Mouse (Mus musculus): Measurements from ENCODE around the gene Sstr5.

The Sstr5 gene

GRCm38 (mm10) chr17:25497013-25497412 is at the start of gene Sstr5:
TSS of gene Sstr5 (minus strand) at chr17:25497288.
- no peak for DNase-seq

- DNase-seq, result no peak
Measured at GRCm38 (mm10) chr17:25541768-25542167, 44.7 kb upstream of the Sstr5 start.

DNA sequence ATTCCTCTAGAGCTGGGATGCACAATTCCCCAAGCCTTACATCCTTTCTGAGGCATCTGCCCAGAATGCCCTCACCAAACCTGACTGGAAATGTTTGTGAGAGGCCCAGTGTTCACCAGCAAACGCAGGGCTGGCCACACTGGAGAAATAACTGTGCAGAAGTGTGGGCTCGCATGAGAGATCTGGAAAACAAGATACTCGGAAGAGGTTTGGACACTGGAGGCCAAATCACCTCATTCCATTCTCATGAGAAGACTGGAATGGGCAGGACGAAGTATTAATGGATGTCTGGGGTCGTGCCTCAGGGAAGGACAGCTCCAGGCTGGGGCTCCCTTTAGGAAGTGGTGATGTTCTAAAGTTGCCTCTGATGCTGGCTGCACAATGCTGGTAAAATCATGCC is 43.6 kb upstream of the Sstr5 start:
- no peak for DNase-seq

DNA sequence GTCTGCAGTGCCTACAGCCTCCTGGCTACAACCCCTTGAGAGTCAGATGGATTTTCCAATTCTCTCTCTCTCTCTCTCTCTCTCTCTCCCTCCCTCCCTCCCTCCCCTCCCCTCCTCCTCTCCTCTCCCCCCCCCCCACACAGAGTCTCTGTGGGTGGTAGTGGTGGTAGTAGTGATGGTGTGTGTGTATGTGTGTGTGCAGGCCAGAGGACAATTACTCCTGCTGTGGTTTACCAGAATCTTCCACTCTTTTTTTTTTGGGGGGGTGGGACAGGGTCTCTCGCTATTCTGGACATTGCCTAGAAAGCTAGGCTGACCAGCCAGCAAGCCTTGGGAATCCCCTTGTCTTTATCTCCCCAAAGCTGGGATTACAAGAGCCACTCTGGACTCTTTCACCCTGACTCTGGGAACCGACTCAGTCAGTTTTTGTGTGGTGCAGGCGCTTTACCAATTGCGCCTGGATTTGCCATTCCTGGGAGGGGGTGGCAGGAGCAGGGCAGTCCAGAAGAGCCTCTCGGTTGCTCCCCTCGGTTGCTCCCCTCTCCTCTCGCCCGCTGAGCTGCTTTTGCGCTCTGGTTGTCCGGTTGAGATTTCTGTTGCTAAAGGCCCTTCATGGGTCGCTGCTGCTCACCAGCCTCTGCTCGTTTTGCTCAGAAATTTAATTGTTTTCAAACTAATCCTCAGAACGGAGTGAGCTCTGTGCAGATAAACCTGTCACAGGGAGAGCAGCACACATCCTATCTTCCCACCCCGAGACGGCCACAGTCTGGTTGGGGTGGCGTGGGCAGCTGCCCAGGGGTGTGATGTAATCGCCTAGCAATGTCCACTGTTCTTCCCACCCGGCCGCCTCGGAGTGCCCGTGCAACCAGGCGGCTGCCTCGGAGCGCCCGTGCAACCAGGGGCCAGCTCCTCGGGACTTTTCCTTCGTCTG is 42.1 kb upstream of the Sstr5 start:
- peak; percentile 39 for DNase-seq

DNA sequence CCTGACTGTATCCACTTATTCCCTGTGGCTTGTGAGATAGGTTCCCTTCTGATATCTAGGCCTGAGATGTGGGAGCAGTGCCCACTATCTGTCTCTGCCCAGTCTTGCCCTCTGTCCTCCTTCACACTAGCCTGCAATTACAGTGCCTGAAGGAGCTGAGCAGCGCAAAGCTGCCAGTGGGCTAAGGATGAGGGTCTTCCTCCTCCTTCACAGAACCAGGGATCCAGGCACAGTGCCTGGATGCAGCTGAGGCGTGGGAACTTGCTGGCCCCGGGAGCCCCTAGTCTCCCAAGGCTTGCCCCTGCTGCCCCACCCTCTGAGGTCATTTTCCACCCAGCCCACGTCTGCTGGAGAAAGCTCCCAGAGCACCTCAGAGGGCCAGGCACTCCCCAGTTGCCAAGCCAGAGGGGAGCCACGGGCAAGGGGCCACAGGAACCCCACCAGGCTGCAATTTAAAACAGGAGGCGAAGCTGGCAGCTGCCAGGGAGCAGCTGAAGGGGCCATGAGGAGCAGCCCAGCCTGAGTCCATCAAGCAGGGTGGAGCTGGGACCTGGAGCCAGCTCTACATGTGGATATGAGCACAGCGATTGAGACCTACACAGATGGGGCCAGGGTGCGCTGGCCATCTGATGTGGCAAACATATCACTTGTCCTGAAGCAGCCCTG is 33.4 kb upstream of the Sstr5 start:
- DNase-seq, result no peak

GRCm38 (mm10) chr17:25522080-25522479 is 25.0 kb upstream of the Sstr5 start:
- DNase-seq, result no peak

- DNase-seq, result no peak
Measured at GRCm38 (mm10) chr17:25520492-25520891, 23.4 kb upstream of the Sstr5 start.

GRCm38 (mm10) chr17:25519511-25519910 is 22.4 kb upstream of the Sstr5 start:
- DNase-seq, result no peak

DNA sequence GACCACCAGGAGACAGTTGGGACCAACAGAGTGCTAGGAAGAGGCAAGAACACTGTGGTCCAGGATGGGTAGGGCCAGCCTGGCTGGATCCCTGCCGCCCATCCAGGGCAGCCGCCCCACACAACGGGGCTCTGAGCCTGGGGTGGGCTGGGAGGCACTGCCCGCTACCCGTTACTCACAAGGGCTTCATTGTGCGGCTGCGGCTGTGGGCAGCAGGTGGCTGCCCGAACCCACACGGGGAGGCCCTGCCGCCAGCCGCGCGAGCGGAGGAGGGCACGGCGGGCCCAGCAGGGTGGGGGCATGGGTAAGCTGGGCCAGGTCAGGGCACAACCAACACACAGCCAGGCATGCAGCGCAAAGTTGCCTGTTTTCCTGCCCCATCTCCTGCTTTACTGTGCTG is 21.1 kb upstream of the Sstr5 start:
- DNase-seq, result no peak

GRCm38 (mm10) chr17:25516315-25516714 is 19.2 kb upstream of the Sstr5 start:
- DNase-seq, result no peak

DNA sequence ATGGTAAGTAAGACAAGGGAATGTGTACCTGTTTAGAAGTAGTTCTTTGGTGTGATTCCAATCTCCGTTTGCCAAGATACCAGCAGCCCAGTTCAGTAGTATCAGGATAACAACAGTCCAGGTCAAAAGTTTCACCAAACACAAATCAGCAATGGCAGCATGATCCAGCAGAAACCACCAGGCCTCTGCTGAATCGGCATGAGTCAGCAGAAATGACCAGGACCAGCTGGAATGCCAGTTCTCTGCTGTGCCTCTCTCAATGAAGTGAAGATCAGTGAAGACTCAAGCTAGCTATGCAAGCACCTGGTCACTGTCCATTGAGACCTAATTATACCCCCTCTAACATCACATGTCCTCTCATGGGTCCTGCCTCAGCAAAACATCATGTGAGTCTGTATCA is 17.0 kb upstream of the Sstr5 start:
- DNase-seq, result no peak

DNA sequence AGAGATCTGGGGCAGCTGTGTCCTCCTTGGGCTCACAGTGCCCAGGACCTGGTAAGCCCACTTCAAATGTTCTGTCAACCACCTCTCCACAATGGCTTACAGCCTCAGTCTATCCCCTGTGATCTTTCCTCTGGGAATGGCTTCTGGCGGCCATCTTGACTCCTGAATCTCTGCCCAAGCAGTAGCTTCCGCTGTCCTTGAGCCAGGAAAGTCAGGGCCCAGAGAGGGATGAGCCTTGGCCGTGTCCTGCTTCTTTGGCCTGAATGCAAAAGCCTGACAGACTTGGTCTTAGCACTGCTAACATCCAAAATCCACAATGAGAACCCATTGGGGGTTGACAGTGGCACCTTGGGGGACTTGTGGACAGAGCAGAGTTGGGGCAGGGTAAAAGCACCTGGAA is 14.8 kb upstream of the Sstr5 start:
- DNase-seq, result no peak

DNA sequence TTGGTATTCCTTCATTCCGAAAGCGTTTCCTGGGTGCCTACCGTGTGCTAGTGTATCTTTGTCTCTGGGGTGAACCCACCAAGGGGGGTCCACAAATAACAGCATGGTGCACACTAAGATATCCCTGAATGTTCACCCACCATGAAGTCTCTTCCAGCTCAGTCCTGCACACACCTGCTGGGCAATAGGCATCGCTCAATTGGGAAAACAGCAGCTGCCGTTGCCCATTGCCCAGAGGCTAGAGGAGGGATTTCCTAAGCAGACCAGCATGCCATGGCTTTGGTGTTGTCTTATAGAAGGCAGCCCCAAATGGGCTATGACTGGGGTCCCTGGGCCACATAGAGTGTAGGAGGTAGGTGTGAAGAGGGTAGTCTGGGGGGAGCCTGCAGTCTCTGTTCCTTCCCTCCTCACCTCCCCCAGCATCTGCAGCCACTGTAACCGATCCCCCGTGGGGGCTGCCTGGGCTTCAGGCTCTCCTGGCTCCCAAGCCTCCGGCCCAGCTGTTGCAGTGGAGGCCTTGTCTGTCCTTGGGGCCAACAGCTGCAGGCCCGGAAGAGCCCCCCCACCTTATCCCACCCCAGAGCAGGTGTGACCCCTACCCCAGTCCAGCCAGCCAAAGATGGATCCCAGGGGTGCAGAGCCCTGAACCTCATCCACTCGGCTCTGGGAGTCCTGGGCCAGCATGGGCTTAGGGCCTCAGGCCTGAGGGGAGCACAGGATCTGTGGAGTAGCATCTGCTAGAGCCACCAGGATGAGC is 13.2 kb upstream of the Sstr5 start:
- DNase-seq, result no peak

GRCm38 (mm10) chr17:25508860-25509577 is 11.9 kb upstream of the Sstr5 start:
- DNase-seq, result peak; percentile 39

DNA sequence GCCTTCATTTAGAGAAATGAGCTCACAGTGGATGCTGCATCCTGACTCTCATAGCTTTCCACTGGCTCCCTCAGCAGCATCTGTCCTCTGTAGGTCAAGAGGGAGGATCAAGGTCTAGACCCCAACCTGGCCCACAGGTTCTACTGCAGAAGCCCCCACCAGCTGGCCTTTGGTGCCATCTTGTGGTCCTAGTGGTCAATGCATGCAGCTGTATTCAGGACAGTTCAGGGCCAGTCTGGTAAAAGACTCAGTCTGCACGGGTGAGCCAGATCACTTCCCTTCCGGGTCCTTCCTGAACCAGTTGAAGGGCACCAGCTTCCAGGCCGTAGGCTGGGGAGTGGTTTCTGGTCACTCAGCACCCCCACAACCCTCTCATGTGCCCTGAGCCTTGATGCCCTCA is 10.7 kb upstream of the Sstr5 start:
- DNase-seq, result peak; percentile 73

- no peak for DNase-seq
Measured at GRCm38 (mm10) chr17:25502599-25502998, 5.5 kb upstream of the Sstr5 start.

GRCm38 (mm10) chr17:25482092-25482491 is 15.0 kb downstream of the Sstr5 start:
- no peak for DNase-seq

DNA sequence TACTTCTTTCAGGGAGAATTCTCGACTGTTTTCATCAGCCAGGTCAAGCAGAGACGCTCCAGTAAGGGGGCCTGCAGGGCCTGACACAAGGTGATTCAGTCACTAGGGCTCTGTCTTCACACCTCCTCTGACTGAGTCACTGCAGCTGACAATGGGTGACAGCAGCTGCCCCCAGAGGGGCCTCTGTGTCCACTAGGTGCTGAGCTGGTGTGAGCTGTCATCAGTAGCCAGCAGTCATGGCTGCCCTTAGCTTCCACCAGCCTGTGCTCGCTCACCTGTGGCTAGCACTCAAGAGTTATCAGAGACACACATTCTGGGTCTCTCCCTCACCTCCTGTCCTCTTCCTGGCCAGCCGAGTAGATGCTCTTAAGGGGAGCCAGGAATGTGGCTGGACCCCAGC is 16.3 kb downstream of the Sstr5 start:
- DNase-seq, result no peak

DNA sequence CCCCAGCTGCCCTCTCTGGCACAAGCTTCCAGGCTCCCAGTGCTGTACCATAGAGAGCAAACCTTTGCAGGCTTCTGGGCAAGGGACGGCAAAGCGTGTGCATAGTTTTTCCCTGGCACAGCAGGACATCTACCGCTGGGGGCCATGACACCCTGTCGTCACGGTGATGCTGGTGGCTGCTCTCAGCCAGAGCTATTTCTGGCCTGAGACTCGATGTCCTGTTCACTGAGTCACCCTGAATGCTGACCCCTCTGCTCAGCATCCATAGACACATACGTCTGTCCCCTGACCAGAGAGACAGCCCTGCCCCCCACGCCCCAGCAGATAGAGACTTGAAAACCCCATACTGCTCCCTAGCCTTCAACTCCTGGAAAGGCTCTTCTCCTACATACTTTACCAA is 16.9 kb downstream of the Sstr5 start:
- DNase-seq, result no peak

GRCm38 (mm10) chr17:25475946-25476744 is 20.9 kb downstream of the Sstr5 start:
- DNase-seq, result peak; percentile 66

DNA sequence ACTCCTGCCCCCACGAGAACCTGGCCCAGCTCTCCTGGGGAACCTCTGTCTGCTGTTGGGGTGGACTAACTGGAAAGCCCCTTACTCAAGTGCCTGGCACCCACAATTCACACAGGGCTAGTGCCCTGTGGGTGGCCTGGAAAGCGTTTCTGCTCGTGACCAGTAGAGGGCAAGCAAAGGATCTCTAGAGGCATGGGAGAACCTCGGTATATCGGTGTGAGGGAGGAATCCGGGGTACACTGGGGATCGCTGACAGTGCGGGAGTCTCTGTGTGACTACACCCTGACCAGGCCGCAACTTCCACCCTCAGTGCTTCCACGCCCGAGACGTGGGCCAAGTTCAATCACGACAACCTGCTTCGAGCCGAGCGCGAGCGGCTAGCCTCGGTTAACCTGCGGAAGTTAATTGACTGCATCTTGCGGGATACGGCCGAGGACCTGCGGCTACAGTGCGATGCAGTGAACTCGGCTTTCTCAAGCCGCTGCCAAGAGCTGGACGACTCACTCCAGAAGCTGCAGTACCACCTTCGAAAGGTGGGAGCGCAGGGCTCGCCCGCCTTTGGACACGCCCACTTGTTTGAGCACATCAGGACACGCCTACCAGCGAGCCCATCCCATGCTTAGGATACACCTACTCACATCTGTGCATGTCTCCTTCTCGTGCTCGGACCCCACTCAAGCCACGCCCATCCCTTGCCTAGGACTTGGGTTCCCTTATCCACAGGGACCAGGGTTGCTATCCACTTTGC is 22.6 kb downstream of the Sstr5 start:
- DNase-seq, result peak; percentile 49

Data from lung, postnatal 14 days (tissue).